Mouse (Mus musculus) brain, embryonic 14.5 days (tissue): ENCODE results near the gene Mkrn2os. TPM values are rescaled to one million over a fixed set of nuclear protein-coding genes. Genes with fewer than 3 reads are reported as not detected.

ENCODE experiments used
- DNase-seq: peaks from one replicate; pipeline ENCODE4 v3.0.0-alpha.2; 2011; ENCODE audit warnings: low read depth
- CTCF ChIP-seq: fragments of 200-500 bp; IDR thresholded peaks from 2 replicates; pipeline ENCODE4 v1.5.1; 2012; ENCODE audit warnings: inconsistent platforms, mild to moderate bottlenecking, moderate library complexity, borderline replicate concordance; ENCODE audit not compliant: insufficient read depth, insufficient read length; ENCODE audit errors: extremely low read depth
- POLR2A ChIP-seq: fragments of 200-500 bp; IDR thresholded peaks from 2 replicates; pipeline ENCODE4 v1.6.1; 2012; ENCODE audit warnings: mild to moderate bottlenecking, inconsistent platforms, borderline replicate concordance; ENCODE audit not compliant: poor library complexity, insufficient read depth, insufficient read length, severe bottlenecking; ENCODE audit errors: extremely low read depth
- polyA plus RNA-seq: library from polyadenylated mRNA; depleted of rRNA; stranded (reverse); fragments of >200 nt; gene quantifications from 2 replicates; pipeline ENCODE4 v1.2.3, GENCODE M21; 2012

The Mkrn2os gene
- polyA plus RNA-seq, 1 experiment: 0.10 TPM

- no peak for TF ChIP-seq POLR2A
- TF ChIP-seq CTCF: no peak
- DNase-seq: no peak
Observed at GRCm38 (mm10) chr6:115582328-115583115, 9.9 kb downstream of the Mkrn2os start.

GRCm38 (mm10) chr6:115580810-115581209 lies 11.6 kb downstream of the Mkrn2os start:
- no peak for DNase-seq
- TF ChIP-seq CTCF (no peak), POLR2A (no peak)

- TF ChIP-seq CTCF (no peak), POLR2A (no peak)
- peak; percentile 28 for DNase-seq
Observed at GRCm38 (mm10) chr6:115577941-115578340, 14.4 kb downstream of the Mkrn2os start.

GRCm38 (mm10) chr6:115577407-115577806 lies 15.0 kb downstream of the Mkrn2os start:
- no peak for DNase-seq
- TF ChIP-seq CTCF: no peak
- TF ChIP-seq POLR2A: no peak

DNA sequence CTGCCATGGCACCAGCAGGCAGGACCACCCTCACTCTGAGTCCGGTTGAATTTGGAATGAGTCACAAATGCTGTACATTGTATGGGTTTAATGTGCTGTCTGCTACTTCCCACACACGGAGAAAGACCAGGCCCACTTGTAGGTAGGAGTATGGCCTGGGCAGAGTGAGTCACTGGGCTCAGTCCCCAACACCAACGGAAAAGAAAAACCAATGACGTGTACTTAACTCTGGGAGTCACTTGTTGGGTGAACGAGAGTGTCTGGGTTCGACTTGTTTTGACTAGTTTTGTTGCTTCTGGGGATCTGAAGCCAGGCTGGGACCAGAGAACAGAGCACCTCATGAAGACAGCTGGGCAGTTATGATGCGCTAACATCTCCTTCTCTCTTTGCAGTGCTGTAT lies 18.2 kb downstream of the Mkrn2os start:
- DNase-seq: no peak
- TF ChIP-seq POLR2A (no peak), CTCF (no peak)

- no peak for TF ChIP-seq POLR2A
- no peak for TF ChIP-seq CTCF
- DNase-seq: no peak
Observed at GRCm38 (mm10) chr6:115565479-115566045, 26.8 kb downstream of the Mkrn2os start.

- no peak for DNase-seq
- TF ChIP-seq POLR2A: no peak
- TF ChIP-seq CTCF: no peak
Observed at GRCm38 (mm10) chr6:115559651-115560632, 32.4 kb downstream of the Mkrn2os start.

GRCm38 (mm10) chr6:115558176-115558575 lies 34.2 kb downstream of the Mkrn2os start:
- DNase-seq: no peak

GRCm38 (mm10) chr6:115555485-115555884 lies 36.9 kb downstream of the Mkrn2os start:
- DNase-seq: no peak

More at GRCm38 (mm10) chr6:115558176-115558575, 34.2 kb downstream of the Mkrn2os start:
- no peak for TF ChIP-seq CTCF
- no peak for TF ChIP-seq POLR2A

GRCm38 (mm10) chr6:115546276-115546675 lies 46.1 kb downstream of the Mkrn2os start:
- DNase-seq: peak; percentile 36
- TF ChIP-seq CTCF (peak; percentile 47), POLR2A (no peak)

More at GRCm38 (mm10) chr6:115555485-115555884, 36.9 kb downstream of the Mkrn2os start:
- no peak for TF ChIP-seq POLR2A
- peak; percentile 9; the same call in 1 of the 2 replicates for TF ChIP-seq CTCF
